28 mouse cellular contexts compared by ENCODE assay signal in genomic region chr13:53700236-53700635, GRCm38 (mm10).
"Had no signal": no experiment of that assay in that cellular context is flagged by ENCODE, and none has a peak within 500 bp of the region (broad histone marks: within the 10 kb centered on the region; RNA-seq: fewer than 3 reads in every experiment).

No protein-coding gene starts in this region.

- H3K4me1 ChIP-seq: limb, embryonic 15.5 days; liver, embryonic 12.5 days had no signal

- DNase-seq: gastrocnemius, adult 2 months; gastrocnemius, postnatal 10 days; gastrocnemius, postnatal 25 days; heart, adult 18-20 months; heart, postnatal 14 days; heart, postnatal 36 days; kidney, adult 11 months; kidney, adult 2 months; kidney, adult 9 months; kidney, postnatal 25 days; kidney, postnatal 4 days; layer of hippocampus, adult 9-11 months; layer of hippocampus, postnatal 36 days; left cerebral cortex, postnatal 4 days had no signal

- H3K27me3 ChIP-seq: heart, embryonic 13.5 days; heart, embryonic 15.5 days; hindbrain, embryonic 15.5 days; limb, embryonic 13.5 days; limb, embryonic 15.5 days; liver, embryonic 12.5 days had no signal

- H3K4me3 ChIP-seq: gastrocnemius, adult 2 months; heart, embryonic 13.5 days; heart, embryonic 15.5 days; hindbrain, embryonic 13.5 days; hindbrain, embryonic 15.5 days; kidney, embryonic 15.5 days; layer of hippocampus, adult 2 months; limb, embryonic 13.5 days; limb, embryonic 15.5 days; liver, embryonic 12.5 days had no signal

- H3K9ac ChIP-seq: heart, embryonic 13.5 days; heart, embryonic 15.5 days; hindbrain, embryonic 13.5 days; hindbrain, embryonic 15.5 days; kidney, embryonic 15.5 days; limb, embryonic 13.5 days; limb, embryonic 15.5 days; liver, embryonic 12.5 days; liver, embryonic 14.5 days had no signal

- H3K36me3 ChIP-seq: heart, embryonic 13.5 days; heart, embryonic 15.5 days; hindbrain, embryonic 13.5 days; hindbrain, embryonic 15.5 days; kidney, embryonic 15.5 days; limb, embryonic 13.5 days; limb, embryonic 15.5 days; liver, embryonic 12.5 days had no signal

- ATAC-seq: hindbrain, postnatal 0 days; intestine, embryonic 16.5 days; liver, embryonic 12.5 days had no signal

- H3K9me3 ChIP-seq: heart, embryonic 13.5 days; heart, embryonic 15.5 days; hindbrain, embryonic 13.5 days; hindbrain, embryonic 15.5 days; kidney, embryonic 15.5 days; limb, embryonic 13.5 days; limb, embryonic 15.5 days; liver, embryonic 12.5 days had no signal

- H3K4me2 ChIP-seq: heart, embryonic 11.5 days; heart, embryonic 13.5 days; heart, embryonic 15.5 days; hindbrain, embryonic 13.5 days; hindbrain, embryonic 15.5 days; kidney, embryonic 15.5 days; limb, embryonic 13.5 days; limb, embryonic 15.5 days; liver, embryonic 12.5 days had no signal

- H3K27ac ChIP-seq: gastrocnemius, adult 2 months; heart, embryonic 13.5 days; heart, embryonic 15.5 days; hindbrain, embryonic 13.5 days; hindbrain, embryonic 15.5 days; hindbrain, postnatal 0 days; kidney, embryonic 15.5 days; kidney, postnatal 0 days; layer of hippocampus, adult 2 months; limb, embryonic 13.5 days; limb, embryonic 15.5 days; liver, embryonic 12.5 days; liver, embryonic 14.5 days had no signal
